Mouse (Mus musculus): Measurements from ENCODE around the gene AC109138.7. TPM values are rescaled to one million over a fixed set of nuclear protein-coding genes. Genes with fewer than 3 reads are reported as not detected.
A peak's percentile ranks its signal among the peaks of the same experiment; 100 is the strongest.

The AC109138.7 gene
- polyA plus RNA-seq, 1 experiment from 2014 or later, result not detected

DNA sequence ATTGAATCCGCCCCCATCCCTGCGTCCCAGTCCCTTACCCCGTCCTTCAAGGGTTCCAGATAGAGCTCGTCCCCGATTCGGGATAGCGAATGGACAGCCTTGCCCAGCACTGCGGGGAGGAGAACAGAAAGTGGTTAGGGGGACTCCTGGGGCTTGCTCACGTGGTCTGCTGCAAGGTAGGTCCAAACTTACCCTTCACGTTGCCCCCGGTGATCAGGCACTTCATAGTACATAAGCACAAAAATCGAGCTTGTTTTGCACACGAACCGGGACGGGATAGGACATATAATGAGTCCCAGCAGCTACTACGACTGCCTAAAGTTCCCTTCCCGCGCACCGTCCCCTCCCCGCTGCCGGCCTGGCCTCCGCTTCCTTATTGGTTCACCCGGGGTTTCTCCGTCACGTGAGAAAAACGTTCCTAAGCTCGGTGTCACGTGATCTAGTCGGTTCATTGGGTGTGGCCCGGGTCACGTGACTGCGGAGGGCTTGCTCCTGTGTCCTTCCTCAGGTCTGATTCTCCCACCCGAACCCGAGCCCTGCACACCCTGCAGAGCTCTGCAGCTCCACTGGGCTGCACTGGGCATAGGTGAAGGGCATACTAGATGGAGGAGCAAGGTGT lies 12.8 kb upstream of the AC109138.7 start, which contains the start of gene Rad9a:
Gene Rad9a, minus strand, starts transcription at position 372 of the 619 bp plus-strand sequence.
- H3K9me3 ChIP-seq (ENCODE audit: control insufficient read depth, low read length), result no peaks in the 10 kb centered on the region
- under 1% methylated on average over 34 of the region's 34 CpGs for WGBS
- ATAC-seq, result peak; percentile 88
- H3K4me1 ChIP-seq (replicated peaks; ENCODE audit: control insufficient read depth, insufficient read depth, low read length), result peaks cover 27% of the 10 kb centered on the region
- no peak within 1 kb of the TSS for H3K27ac ChIP-seq (ENCODE audit: low read length)
- peaks cover 7% of the 10 kb centered on the region; the same call in 1 of the 2 replicates for H3K36me3 ChIP-seq (ENCODE audit: control insufficient read depth, insufficient read depth)
- H3K4me2 ChIP-seq (ENCODE audit: low read length), result peak within 1 kb of the TSS; percentile 82
- peak within 1 kb of the TSS; percentile 74 for H3K4me3 ChIP-seq (replicated peaks; ENCODE audit: low read length)
- peaks cover 2% of the 10 kb centered on the region; the same call in 1 of the 2 replicates for H3K27me3 ChIP-seq (replicated peaks; ENCODE audit: control insufficient read depth, insufficient read depth, low read length)
- peak within 1 kb of the TSS; percentile 67 for H3K9ac ChIP-seq (replicated peaks; ENCODE audit: low read depth, low read length)

- 0 out of 2 replicates have a peak, but pooled peaks have one; percentile 8 for ATAC-seq
- Histone ChIP-seq H3K9ac (replicated peaks; ENCODE audit: low read depth, low read length) (peak overlapping the region; percentile 67), H3K4me2 (ENCODE audit: low read length) (peak overlapping the region; percentile 82), H3K27me3 (replicated peaks; ENCODE audit: control insufficient read depth, insufficient read depth, low read length) (peaks cover 2% of the 10 kb centered on the region; the same call in 1 of the 2 replicates), H3K36me3 (ENCODE audit: control insufficient read depth, insufficient read depth) (no peaks in the 10 kb centered on the region), H3K4me3 (replicated peaks; ENCODE audit: low read length) (peak overlapping the region; percentile 74), H3K27ac (ENCODE audit: low read length) (no peak overlapping the region), H3K4me1 (replicated peaks; ENCODE audit: control insufficient read depth, insufficient read depth, low read length) (peaks cover 23% of the 10 kb centered on the region), H3K9me3 (ENCODE audit: control insufficient read depth, low read length) (no peaks in the 10 kb centered on the region)
- WGBS, result 26% methylated on average over 7 of the region's 7 CpGs
These were observed 12.0 kb upstream of the AC109138.7 start for GRCm38 (mm10) chr19:4202149-4202548.

- ATAC-seq, result no peak
- Histone ChIP-seq H3K27ac (ENCODE audit: low read length) (no peak overlapping the region), H3K4me3 (replicated peaks; ENCODE audit: low read length) (no peak overlapping the region), H3K4me2 (ENCODE audit: low read length) (no peak overlapping the region), H3K9me3 (ENCODE audit: control insufficient read depth, low read length) (no peaks in the 10 kb centered on the region), H3K36me3 (ENCODE audit: control insufficient read depth, insufficient read depth) (no peaks in the 10 kb centered on the region), H3K4me1 (replicated peaks; ENCODE audit: control insufficient read depth, insufficient read depth, low read length) (peaks cover 23% of the 10 kb centered on the region), H3K9ac (replicated peaks; ENCODE audit: low read depth, low read length) (no peak overlapping the region), H3K27me3 (replicated peaks; ENCODE audit: control insufficient read depth, insufficient read depth, low read length) (peaks cover 2% of the 10 kb centered on the region; the same call in 1 of the 2 replicates)
- WGBS, result 64% methylated on average over 3 of the region's 3 CpGs
These were observed 11.0 kb upstream of the AC109138.7 start for GRCm38 (mm10) chr19:4203148-4203547.

DNA sequence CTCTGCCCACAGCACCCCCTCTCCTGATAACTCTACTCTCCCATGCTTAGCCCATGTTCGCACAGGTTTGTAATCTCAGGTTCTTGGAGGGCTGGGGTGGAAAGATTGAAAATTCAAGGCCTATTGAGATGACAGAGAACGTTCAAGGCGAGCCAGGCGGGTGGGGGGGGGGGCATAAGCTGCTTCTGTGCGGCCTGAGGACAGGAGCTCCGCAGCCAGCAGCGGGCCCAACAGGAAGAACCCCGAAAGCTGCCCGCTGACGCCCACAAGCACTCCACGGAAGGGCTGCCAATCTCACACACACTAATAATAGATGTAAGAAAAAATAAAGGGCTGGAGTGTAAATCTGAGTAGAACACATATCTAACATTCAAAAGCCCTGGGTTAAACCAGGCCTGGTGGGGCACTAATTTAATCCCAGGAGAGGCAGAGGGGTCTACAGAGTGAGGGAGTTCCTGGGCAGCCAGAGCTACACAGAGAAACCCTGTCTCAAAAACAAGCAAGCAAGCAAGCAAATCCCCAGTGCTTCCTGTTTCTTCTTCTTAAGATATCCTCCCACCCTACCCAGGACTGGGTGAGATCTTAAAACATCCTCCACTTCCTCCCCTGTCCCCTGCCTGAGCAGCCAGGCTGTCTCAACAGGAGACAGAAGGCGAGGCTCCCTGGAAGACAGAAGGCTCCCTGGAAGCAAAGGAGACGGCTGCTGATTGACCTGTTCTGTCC lies 10.4 kb upstream of the AC109138.7 start:
- no peak overlapping the region for H3K9ac ChIP-seq (replicated peaks; ENCODE audit: low read depth, low read length)
- H3K9me3 ChIP-seq (ENCODE audit: control insufficient read depth, low read length), result no peaks in the 10 kb centered on the region
- no peak overlapping the region for H3K4me3 ChIP-seq (replicated peaks; ENCODE audit: low read length)
- peaks cover 2% of the 10 kb centered on the region; the same call in 1 of the 2 replicates for H3K27me3 ChIP-seq (replicated peaks; ENCODE audit: control insufficient read depth, insufficient read depth, low read length)
- ATAC-seq, result no peak
- 62% methylated on average over 13 of the region's 13 CpGs for WGBS
- H3K4me2 ChIP-seq (ENCODE audit: low read length), result no peak overlapping the region
- H3K4me1 ChIP-seq (replicated peaks; ENCODE audit: control insufficient read depth, insufficient read depth, low read length), result peaks cover 23% of the 10 kb centered on the region
- no peak overlapping the region for H3K27ac ChIP-seq (ENCODE audit: low read length)
- H3K36me3 ChIP-seq (ENCODE audit: control insufficient read depth, insufficient read depth), result no peaks in the 10 kb centered on the region

DNA sequence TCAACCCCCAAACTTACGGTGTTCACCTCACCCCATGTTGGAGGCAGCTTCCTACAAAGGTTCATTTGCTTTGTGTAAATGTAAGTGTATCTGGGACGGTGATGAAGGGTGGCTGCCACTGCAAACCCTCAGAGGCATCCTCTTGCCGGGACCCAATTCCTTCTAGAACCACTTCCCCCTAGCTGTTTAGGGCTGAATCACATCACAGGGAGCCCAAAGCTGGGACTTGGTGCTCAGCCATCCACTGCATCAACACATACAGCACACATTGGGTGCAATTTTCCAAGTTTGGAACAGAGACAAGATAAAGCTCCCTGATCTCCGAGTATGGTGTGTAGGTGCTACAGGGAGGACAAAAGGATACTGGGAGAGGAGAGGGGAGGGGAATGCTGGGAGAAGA lies 9.3 kb upstream of the AC109138.7 start:
- no peaks in the 10 kb centered on the region for H3K36me3 ChIP-seq (ENCODE audit: control insufficient read depth, insufficient read depth)
- no peaks in the 10 kb centered on the region for H3K9me3 ChIP-seq (ENCODE audit: control insufficient read depth, low read length)
- H3K4me3 ChIP-seq (replicated peaks; ENCODE audit: low read length), result no peak overlapping the region
- 59% methylated on average over 4 of the region's 4 CpGs for WGBS
- peaks cover 2% of the 10 kb centered on the region; the same call in 1 of the 2 replicates for H3K27me3 ChIP-seq (replicated peaks; ENCODE audit: control insufficient read depth, insufficient read depth, low read length)
- H3K27ac ChIP-seq (ENCODE audit: low read length), result no peak overlapping the region
- H3K4me2 ChIP-seq (ENCODE audit: low read length), result no peak overlapping the region
- H3K9ac ChIP-seq (replicated peaks; ENCODE audit: low read depth, low read length), result no peak overlapping the region
- ATAC-seq, result no peak
- peaks cover 23% of the 10 kb centered on the region for H3K4me1 ChIP-seq (replicated peaks; ENCODE audit: control insufficient read depth, insufficient read depth, low read length)

DNA sequence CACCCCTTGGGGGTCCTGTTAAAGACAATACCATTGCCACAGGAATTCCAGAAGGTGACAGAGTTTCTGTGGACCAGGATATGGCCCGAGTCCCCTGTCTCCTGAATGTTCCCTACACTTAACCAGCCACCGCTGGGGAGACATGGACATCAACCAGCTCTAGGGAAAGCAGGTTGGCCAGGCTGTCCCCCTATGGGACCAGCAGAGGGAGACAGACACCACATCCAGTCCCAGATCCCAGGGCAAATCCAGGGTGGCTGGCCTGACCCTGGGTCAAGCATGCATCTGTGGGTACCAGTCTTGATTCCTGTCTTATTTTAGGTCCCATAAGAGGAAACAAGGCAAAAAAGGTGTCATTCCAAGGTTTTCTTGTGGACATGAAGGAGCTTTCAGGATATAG lies 7.2 kb upstream of the AC109138.7 start:
- Histone ChIP-seq H3K9me3 (ENCODE audit: control insufficient read depth, low read length) (no peaks in the 10 kb centered on the region), H3K4me1 (replicated peaks; ENCODE audit: control insufficient read depth, insufficient read depth, low read length) (peaks cover 6% of the 10 kb centered on the region), H3K4me2 (ENCODE audit: low read length) (no peak overlapping the region), H3K36me3 (ENCODE audit: control insufficient read depth, insufficient read depth) (no peaks in the 10 kb centered on the region), H3K27ac (ENCODE audit: low read length) (no peak overlapping the region), H3K27me3 (replicated peaks; ENCODE audit: control insufficient read depth, insufficient read depth, low read length) (peaks cover 2% of the 10 kb centered on the region; the same call in 1 of the 2 replicates), H3K9ac (replicated peaks; ENCODE audit: low read depth, low read length) (no peak overlapping the region), H3K4me3 (replicated peaks; ENCODE audit: low read length) (no peak overlapping the region)
- WGBS, result 0% methylated on average over 2 of the region's 2 CpGs
- no peak for ATAC-seq

DNA sequence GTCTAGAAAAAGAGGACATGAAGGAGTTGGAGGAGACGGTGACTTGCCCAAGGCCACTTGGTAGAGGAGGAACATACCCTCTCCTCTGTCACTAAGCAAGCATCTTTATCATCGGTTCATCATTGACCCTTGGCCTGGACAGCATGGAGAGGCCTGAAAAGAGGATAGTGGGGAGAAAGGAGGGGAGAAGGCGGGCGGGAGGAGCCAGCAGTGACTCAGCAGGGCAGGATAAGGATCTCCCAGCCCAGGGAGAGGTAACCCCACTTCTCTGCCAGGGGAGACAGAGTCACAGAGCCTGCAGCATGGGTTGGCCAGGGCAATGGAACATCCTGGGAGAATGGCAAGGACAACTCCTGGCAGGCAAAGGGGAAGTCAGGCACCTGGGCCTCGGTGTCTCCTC lies 5.6 kb upstream of the AC109138.7 start:
- no peak for ATAC-seq
- peaks cover 10% of the 10 kb centered on the region for H3K27me3 ChIP-seq (replicated peaks; ENCODE audit: control insufficient read depth, insufficient read depth, low read length)
- no peaks in the 10 kb centered on the region for H3K4me1 ChIP-seq (replicated peaks; ENCODE audit: control insufficient read depth, insufficient read depth, low read length)
- H3K9me3 ChIP-seq (ENCODE audit: control insufficient read depth, low read length), result no peaks in the 10 kb centered on the region
- H3K4me3 ChIP-seq (replicated peaks; ENCODE audit: low read length), result no peak overlapping the region
- no peak overlapping the region for H3K27ac ChIP-seq (ENCODE audit: low read length)
- WGBS, result 77% methylated on average over 5 of the region's 5 CpGs
- H3K36me3 ChIP-seq (ENCODE audit: control insufficient read depth, insufficient read depth), result no peaks in the 10 kb centered on the region
- H3K4me2 ChIP-seq (ENCODE audit: low read length), result no peak overlapping the region
- H3K9ac ChIP-seq (replicated peaks; ENCODE audit: low read depth, low read length), result no peak overlapping the region

- Histone ChIP-seq H3K9me3 (ENCODE audit: control insufficient read depth, low read length) (no peaks in the 10 kb centered on the region), H3K4me3 (replicated peaks; ENCODE audit: low read length) (no peak overlapping the region), H3K4me2 (ENCODE audit: low read length) (no peak overlapping the region), H3K36me3 (ENCODE audit: control insufficient read depth, insufficient read depth) (no peaks in the 10 kb centered on the region), H3K9ac (replicated peaks; ENCODE audit: low read depth, low read length) (no peak overlapping the region), H3K4me1 (replicated peaks; ENCODE audit: control insufficient read depth, insufficient read depth, low read length) (peaks cover 17% of the 10 kb centered on the region), H3K27me3 (replicated peaks; ENCODE audit: control insufficient read depth, insufficient read depth, low read length) (peaks cover 17% of the 10 kb centered on the region), H3K27ac (ENCODE audit: low read length) (no peak overlapping the region)
- ATAC-seq, result no peak
- WGBS, result 17% methylated on average over 4 of the region's 4 CpGs
These were observed 2.1 kb upstream of the AC109138.7 start for GRCm38 (mm10) chr19:4211891-4212588.

DNA sequence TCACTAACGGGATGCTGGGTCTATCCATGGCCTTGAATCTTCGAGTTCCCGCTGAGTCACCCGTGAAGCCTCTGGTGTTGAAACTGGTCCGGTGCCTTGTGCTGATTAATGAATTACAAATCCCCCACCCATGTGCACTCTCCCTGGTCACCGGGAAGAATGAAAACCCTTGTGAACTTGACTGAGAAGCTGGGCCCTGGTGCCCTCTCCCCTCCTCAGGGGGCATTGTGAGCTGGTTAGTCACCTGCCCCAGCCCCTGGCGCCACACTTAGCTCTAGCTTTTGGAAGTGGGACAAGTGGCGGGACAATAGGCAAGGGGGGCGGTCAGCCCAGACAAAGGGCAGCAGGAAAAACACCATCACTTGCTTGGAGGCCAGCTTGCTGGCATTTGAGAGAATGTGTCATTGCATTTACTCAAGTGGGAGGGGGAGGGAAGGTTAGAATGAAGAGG lies 608 bp upstream of the AC109138.7 start:
- no peak overlapping the region for H3K4me2 ChIP-seq (ENCODE audit: low read length)
- H3K27ac ChIP-seq (ENCODE audit: low read length), result no peak overlapping the region
- no peak overlapping the region for H3K9ac ChIP-seq (replicated peaks; ENCODE audit: low read depth, low read length)
- H3K4me3 ChIP-seq (replicated peaks; ENCODE audit: low read length), result no peak overlapping the region
- no peaks in the 10 kb centered on the region for H3K36me3 ChIP-seq (ENCODE audit: control insufficient read depth, insufficient read depth)
- no peaks in the 10 kb centered on the region for H3K9me3 ChIP-seq (ENCODE audit: control insufficient read depth, low read length)
- peaks cover 17% of the 10 kb centered on the region for H3K4me1 ChIP-seq (replicated peaks; ENCODE audit: control insufficient read depth, insufficient read depth, low read length)
- no peak for ATAC-seq
- WGBS, result 8% methylated on average over 9 of the region's 9 CpGs
- peaks cover 20% of the 10 kb centered on the region for H3K27me3 ChIP-seq (replicated peaks; ENCODE audit: control insufficient read depth, insufficient read depth, low read length)
